Mouse (Mus musculus): Measurements from ENCODE around the gene Chmp2a.

Chmp2a gene

DNA sequence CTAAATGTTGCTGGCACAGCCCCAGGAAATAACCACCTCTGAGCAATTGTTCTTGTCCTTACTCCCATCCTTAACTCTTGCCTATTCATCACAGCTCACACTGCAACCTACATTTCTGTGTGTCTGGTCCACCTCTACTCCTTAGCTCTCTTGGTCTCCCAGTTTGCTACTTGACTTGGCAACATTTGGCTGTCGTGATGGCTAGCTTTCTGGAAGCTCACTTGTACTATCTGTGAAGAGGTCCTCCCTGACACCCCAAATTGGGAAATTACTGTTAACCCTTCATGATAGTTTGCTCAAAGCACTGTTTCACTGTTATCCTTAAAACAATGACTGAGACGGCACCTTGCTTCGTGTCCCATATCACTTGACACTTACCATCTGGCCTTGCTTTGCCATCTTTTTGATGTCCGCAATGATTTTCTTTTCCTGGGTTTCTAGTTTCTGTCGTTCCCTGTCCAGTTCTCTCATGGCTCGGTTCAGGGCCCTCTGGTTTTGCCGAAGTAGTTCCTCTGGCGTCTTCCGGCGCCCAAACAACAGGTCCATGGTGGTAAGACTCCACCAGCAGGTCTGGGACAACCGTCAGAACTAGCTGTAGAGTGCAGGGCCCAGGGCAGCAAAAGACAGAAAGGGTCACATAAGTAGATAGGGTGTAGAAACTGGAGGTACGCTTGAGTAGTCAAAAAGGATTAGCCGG, 1.0 kb downstream of the Chmp2a start:
- no peak for DNase-seq

DNA sequence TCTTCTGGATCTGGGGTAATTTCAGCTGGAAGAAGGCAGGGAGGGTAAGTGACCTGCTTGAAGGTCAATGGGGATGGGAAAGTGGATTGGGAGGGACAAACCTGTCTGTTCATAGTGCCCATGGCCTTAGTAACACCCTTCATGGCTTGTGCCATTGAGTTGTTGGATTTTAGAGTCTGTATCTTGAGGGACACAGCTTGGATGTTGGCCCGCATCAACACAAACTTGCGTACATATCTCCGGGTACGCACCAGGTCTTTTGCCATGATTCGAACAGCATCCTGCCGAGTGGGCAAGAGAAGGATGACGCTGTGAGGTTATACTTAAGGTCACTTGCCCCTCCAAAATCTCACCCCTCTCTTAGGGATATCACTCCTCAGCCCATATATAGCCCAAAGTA, 2.1 kb downstream of the Chmp2a start:
- DNase-seq = no peak

DNA sequence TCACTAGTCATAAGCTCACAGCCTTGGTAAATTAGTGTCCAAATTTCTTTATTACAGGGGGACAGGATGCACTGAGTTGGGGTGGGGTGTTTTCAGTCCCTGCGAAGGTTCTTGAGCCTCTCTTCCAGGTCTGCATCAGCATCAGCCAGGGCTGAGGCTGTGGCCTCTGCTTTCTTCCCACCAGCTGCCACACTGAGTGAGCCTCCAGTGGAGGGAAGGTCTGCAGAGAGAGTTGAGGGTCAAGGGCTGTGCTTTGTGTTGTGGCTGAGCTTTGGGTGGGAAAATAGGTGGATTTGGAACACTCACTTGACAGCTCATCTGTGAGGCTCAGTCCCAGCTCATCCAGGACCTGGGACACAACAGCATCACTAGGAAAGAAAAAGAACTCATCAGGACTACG, 2.6 kb downstream of the Chmp2a start:
- no peak for DNase-seq

DNA sequence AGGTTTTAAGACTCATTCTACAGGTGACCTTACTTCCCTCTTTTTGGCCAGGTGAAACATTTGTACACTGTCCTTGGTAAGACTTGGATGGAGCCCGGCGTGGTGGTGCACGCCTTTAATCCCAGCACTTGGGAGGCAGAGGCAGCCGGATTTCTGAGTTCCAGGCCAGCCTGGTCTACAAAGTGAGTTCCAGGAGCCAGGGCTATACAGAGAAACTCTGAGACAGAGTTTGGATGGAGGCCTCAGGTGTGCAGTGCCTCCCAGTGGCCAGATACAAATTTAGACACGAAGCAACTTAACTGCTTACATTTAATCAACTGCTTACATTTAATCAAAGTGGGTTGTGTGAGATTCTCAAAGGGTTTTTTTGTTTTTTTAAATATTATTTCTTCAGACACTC, 3.5 kb downstream of the Chmp2a start:
- DNase-seq = peak; percentile 29

DNA sequence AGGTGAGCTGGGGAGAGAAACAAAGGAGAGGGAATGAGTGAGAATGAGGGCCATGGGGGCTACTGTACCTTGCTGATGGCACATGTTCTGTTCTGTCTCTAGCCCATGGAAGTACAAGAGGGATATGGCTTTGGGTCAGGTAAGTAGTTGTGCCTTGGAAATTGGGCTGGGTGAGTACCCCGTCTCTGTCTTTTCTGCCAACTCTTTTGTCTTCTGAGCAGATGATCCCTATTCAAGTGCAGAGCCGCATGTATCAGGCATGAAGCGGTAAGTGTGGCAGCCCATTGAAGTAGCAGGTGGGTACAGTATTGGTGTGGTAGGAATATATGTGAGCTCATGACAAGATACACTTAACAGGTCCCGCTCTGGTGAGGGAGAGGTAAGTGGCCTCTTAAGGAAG, 5.6 kb downstream of the Chmp2a start:
- no peak for DNase-seq

DNA sequence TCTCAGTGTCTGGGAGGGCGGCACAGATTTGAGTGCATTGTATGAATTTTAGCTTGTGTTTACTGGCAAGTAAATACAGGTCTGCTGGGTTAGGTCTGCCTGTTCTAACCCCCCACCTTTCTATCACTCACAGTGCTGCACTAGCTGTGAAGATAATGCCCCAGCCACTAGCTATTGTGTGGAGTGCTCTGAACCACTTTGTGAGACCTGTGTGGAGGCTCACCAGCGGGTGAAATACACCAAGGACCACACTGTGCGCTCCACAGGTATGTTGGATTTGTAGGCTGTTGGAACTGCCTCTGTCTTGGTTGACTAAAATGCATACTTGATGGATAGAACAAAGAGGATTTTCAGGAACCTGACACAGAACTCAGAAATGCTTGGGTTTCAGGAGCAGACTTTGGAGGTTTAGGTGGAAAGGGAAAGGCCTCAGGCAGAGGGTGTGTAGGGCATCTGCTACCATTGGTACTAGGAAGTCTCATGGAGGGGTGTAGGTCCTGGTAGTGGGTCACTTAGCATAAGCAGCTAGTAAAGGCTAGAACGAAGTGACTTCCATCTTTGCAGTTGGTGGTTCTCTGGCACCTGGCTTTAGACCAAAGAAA, 9.0 kb downstream of the Chmp2a start:
- no peak for DNase-seq

DNA sequence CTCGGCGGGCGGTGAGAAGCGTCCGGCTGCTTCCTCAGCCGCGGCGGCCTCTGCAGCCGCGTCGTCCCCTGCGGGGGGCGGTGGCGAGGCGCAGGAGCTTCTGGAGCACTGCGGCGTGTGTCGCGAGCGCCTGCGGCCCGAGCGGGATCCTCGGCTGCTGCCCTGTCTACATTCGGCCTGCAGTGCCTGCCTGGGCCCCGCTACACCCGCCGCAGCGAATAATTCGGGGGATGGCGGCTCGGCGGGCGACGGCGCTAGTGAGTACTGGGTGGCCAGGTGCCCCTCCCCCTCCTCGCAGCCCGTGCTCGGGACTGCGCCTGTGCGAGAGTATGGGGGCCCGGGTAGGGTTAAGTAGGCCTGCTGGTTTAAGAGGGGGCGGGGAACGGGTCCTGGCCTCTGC, 9.8 kb downstream of the Chmp2a start:
- DNase-seq = peak; percentile 88

DNA sequence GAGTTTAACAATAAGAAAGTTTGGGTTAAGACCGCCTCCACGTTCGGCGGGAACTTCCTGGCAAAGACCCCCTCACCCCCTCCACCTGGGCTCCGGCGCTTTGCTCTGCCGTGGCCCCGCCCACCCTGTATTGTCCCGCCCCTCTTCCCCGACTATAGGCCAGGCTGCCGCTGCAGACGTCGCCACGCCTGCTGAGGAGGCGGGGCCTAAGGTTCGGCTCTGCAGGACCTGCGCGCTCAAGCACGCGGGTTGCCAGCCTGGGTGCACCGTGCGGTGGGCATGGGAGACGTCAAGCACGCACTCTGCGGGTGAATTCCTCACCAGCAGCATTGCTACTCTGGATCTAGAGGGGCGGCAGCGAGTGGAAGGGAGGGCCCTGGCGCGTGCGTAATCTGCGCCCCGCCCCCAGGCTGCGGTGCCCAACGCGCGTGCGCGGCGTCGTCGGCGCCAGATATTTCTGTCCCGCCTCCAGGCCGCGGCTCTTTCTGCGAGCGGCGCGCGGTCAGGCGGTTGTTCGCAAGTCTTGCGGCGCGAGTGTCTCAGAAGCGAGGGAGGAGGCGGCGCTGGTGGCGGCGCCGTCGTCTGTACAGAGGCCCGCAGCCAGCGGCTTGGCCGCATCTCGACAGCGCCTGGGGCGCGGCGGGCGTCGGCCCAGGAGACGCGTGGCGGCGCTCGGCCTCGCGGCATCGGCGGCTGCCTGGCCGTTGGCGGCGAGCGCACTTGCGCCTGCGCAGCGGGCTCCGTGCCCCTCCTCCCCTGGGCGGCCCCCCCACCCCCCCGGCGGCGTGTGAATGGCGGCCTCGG, 10.5 kb downstream of the Chmp2a start:
- DNase-seq = peak; percentile 96

DNA sequence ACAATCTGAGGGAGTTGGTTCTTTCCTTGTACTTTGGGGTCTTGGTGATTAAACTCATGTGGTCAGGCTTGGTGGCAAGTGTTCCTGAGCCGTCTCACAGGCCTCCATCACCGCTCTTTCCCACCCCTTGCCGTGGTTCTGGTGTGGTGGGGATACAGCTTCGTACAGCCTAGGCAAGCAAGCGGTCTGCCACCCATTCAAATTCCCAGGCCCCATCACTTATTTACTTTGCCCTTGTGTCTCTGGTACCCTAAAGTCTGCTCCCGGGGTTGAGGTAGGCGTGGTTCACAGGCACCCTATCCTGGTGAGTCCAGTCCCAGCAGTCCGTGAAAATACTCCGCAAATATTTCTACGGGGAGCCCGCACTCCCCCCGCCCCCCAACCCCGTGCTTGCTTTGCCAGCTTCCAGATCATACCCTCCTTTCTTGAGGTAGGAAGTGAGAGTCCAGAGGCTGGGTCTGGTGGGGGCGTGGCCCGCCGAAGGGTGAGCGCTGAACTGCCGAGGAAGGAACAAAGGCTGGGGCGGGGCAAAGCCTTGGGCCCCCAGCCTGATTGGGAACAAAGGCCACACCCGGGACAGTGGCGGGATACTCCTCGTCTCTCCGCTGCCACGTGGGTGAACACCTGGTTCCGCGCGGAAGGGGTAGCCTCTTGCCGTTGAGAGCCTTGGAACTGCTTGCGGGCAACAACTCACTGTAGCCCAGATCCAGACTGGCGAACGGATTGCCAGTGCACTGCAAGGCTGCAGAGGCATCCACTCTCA, 11.7 kb downstream of the Chmp2a start:
- DNase-seq = peak; percentile 55

DNA sequence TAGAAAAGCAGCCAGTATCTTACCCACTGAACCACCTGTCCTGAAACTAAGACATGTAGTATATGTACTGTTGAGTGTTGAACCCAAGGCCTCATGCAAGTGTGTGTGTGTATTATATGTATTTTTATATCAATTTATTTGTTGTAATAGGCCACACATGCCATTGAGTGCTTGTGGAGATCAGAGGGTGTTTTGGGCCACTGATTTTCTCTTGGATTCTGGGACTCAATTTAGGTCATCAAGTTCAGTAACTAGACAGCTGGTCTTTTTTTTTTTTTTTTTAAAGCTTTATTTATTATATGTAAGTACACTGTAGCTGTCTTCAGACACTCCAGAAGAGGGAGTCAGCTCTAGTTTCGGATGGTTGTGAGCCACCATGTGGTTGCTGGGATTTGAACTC, 19.4 kb downstream of the Chmp2a start:
- no peak for DNase-seq

DNA sequence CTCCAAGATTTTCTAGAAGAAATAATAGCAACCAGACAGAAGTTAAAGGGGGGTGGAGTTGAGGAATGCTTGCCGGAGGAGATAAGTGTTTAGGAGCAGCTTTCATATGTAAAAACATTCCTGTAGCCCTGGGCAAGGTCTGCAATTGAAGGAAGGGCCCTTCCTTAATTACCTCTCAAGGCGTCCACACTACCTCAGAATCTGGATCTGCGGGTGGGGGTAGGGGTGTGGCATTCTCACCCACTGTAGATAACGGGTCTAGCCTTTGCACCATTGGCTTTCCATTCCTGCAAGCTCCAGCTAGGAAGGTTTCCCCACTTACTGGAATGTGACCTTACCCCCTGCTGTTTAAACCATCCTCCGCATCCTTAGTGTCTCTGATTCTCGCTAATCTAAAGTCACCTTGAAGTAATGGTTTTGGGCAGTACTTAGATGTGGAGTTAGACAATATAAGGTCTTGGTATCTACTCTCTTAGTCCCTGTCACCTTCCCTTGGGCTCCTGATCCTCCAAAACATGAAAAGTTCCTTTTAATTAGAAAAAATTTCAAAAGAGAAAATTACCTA, 20.2 kb downstream of the Chmp2a start:
- DNase-seq = no peak

DNA sequence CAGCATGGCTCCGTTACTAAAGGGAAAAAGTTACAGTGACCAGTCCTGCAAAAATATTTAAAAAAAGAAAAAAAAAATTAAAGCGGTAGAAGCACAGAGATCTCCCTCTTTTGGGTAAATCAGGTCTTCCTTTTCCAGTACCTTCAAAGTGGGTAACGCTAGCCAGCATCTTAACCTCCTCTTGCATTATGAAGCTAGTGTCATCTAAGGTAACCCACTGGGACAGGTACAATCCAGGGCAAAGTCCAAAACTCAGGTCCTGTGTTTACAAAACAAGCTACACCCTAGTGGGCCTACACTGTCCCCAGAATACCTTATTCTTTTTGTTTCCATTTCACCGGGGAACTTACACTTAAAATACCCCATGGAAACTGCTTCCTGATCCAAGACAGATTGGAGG, 20.9 kb downstream of the Chmp2a start:
- DNase-seq = no peak

DNA sequence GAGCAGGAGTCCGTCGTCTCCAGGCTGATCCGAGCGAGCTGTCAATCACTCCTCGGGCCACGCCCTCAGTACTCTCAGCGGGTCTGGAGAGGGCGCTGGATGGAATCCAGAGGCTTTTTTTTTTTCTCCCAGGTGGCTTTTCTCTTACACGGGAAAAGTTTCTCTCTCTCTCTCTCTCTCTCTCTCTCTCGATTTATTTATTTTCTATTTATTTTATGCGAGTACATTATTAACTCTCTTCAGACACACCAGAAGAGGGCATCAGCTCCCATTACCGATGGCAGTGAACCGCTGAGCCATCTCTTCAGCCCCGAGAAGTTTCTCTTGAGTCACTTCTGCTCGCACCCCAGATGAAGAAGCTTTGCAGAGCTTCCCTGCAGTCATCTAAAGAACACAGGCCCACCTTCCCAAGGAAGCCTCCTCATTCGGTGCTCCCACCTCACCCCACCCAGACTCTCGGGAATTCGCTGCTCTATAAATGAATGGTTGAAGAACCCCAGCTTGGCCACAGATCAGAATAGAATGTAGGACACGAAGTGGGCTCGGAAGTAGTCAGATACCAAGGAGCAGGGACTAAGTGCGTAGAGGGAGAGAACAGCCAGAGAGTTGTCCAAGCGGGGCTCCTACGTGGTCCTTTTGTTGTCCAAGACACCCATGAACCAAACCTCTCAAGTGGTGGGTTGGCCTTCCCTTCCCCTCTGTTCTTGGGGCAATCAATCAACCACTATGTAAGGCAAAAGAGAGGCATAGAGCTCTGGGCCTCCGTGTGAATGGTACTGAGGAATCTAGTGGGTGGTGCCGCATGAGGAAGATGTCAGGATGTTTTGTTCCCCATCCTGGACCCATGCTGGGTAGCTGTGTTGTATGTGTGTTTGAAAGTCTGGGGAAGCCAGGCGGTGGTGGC, 24.4 kb downstream of the Chmp2a start, which contains the start of gene Zbtb45:
Zbtb45 (minus strand) TSS at position 30 of the 904 bp plus-strand sequence.
- no peak for DNase-seq

DNA sequence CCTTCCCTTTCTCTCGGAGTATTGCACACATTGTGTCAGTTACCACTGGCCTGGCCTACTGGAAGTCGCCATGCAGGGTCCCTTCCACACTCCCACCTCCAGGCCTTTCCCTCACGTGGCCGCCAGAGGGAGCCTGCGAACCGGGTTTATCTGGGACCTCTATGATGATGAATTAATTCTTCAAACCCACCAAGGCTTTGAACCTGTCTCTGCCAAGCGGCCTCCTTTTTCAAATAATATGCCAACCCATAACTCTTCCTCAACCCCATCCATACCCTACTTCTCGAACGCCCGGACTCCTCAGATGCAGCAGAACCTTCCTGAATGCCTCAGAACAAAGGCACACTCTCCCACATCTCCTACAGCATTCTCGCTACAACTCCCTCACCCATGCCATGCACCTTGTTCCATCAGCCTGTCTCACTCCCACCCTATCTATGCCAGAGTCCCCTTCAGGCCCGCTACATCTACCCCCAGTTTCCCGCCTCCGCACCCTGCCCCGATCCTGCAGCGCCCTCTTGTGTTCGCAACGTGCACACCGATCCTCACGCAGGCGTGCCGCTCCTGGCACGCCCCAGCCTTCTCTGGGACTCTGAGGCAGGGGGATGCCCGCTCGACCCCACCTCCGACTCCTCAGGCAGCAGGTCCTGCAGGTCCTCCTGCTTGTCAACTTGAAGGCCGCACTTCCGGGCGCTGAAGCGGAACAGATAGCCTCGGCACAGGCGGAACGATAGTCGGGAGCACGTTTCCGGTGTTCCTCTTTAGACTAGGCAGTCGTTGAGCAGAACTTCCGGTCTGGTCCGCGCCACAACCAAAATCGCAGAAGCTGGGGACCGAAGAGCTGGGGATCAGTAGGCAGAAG, 25.2 kb downstream of the Chmp2a start:
- peak; percentile 89 for DNase-seq

DNA sequence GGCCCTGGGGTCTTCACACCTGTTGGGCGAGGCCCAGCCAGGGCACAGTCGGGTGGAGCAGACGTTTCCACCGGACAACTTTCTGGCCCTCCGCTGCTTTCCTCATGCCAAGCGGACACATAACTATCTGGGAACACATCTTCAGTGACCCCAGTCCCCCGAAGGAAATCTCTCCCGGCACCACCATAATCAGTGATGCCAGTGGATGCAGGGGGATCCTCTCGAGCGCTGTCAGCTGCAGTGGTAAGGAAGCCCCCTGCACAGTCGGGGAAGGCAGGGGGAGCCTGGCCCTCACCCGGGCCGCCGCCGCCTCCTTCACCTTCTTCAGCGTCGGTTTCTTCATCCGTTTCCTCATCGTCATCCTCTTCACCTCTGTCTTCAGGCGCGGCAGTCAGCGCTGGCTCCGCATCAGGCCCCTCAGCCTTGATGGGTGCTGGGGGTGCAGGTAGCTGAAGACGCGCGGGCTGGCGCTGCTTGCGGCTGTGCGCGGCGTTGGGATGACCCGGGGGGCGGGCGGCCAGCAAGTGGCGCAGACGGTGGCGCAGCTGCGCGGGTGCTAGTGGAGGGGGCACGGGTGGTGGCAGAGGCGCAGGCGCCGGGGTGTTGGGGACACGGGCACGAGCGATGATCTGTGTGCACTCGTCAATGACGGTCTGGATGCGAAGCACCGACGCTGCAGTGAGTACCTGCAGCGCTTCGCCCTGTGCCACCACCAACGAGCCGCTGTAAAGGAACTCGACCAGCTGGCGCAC, 27.1 kb downstream of the Chmp2a start:
- DNase-seq = peak; percentile 19

DNA sequence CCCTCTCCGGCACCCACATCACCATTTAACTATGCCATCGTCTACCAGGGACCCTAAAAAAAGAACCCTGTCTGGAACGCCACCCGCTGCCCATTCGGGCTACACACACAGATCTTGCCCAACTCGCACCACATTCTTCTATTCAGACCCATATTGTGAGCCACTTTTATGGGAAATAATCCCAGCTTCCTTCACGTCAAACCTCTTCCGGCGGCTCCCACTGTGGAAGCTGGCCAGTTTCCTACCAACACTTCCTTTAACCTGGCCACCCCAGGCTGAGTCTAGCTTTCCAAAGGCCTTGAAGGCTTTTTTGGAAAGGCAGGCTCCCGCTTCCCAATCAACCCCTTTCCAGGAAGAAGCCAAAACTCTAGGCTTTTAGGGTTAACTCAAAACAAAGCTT, 28.1 kb downstream of the Chmp2a start:
- no peak for DNase-seq

DNA sequence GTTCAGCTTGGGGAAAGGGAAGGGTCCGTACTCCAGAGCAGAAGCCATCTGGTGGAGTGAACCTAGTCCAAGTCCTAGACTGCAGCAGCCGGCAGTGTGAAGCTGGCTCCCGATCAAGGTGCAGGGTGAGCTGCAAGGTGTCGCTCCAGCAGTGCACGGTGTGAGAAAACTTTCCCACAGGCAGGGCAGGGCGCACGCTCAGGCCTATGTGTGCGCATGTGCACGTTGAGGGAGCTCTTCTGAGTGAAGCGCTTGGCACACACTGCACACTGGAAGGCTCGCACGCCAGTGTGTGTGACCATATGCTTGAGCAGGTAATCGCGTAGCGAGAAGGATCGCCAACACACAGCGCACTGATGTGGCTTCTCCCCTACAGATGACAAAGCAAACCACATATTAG, 28.6 kb downstream of the Chmp2a start:
- DNase-seq = no peak

DNA sequence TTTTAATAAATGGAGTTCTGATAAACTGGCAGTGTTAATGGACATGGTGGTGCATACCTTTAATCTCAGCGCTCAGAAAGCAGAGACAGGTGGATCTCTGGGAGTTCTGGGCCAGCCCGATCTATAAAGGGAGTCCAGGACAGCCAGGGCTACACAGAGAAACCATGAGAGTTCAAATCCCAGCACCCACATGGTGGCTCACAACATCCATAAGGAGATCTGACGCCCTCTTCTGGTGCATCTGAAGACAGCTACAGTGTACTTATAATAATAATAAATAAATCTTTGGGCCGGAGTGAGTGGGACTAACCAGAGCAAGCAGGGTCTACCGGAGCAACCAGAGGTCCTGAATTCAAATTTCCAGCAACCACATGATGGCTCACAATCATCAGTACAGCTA, 31.2 kb downstream of the Chmp2a start:
- no peak for DNase-seq

DNA sequence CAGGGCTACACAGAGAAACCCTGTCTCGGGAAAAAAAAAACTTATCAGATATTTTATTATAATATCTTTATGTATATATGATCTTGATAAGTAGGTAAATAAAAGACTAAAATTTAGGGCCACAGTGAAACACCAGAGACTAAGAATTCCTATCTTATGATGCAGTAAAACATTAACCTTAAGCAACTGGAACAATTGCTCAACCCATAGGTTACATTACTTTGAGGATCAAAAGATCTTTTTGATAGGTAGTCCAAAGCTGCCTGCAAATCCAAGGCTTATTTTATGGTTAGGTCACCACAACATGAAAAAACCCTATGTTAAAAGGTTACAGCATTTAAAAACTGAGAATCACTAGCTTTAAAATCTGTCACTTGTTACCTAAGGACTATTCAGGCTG, 33.0 kb downstream of the Chmp2a start:
- no peak for DNase-seq

DNA sequence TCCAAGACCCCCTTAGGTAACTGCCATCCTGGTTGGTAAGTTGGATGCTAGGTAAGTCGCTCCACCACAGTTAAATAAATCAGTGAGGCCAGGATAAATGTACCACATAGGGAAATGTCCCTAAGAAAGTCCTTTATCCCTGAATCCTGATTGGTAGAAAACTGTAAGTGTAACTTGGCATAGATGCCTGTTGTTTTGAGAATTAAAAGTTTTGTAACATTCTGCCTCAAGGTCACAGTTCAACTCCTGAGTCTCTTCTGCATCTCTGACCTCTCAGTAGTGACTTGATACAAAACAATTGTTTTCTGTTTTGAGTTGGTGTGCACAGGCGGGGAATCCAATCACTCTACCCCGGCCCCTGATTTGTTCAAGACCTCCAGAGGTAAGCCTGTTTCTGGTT, 35.8 kb downstream of the Chmp2a start, which contains the start of gene Trim28:
Trim28 (plus strand) TSS at position 264 of the 400 bp plus-strand sequence.
- no peak for DNase-seq
